Mouse (Mus musculus): ENCODE measurements at regions not wholly inside any gene's neighbourhood (a gene's known extent, or its start where the extent isn't known, plus 50 kb on each side); places are given as distances from the start of the nearest gene placed in this dataset.
"Not testable (repeated sequence)": the region's sequence is repeated elsewhere in the genome, so short reads cannot be mapped to it uniquely, and the experiment has no call there.

- intact Hi-C loops (cut with DNase I); DNase-seq (ENCODE audit: low spot score in 2 of 2): not testable (repeated sequence)
Observed at GRCm38 (mm10) chr3:22411976-22412660, 335.7 kb downstream of the Tbl1xr1 start.

- intact Hi-C loops (cut with DNase I) = no loop called here
- DNase-seq (ENCODE audit: low spot score in 2 of 2) = no peak
Observed at GRCm38 (mm10) chr3:22438027-22438780, 361.8 kb downstream of the Tbl1xr1 start.

- intact Hi-C loops (cut with DNase I) = no loop called here
- DNase-seq (ENCODE audit: low spot score in 2 of 2) = peak; percentile 3
Observed at GRCm38 (mm10) chr3:22470542-22470941, 394.1 kb downstream of the Tbl1xr1 start.

GRCm38 (mm10) chr3:22492530-22492929 lies 416.1 kb downstream of the Tbl1xr1 start:
- intact Hi-C loops (cut with DNase I) = no loop called here
- no peak for DNase-seq (ENCODE audit: low spot score in 2 of 2)

Measured in left cerebral cortex, postnatal 36 days (tissue).